Mouse (Mus musculus) kidney, adult 2 months (tissue): ENCODE results near the gene Herc3. TPM values are rescaled to one million over a fixed set of nuclear protein-coding genes. Genes with fewer than 3 reads are reported as not detected.

Source experiments
- DNase-seq: peaks from one replicate; pipeline ENCODE4 v3.0.0; 2021
- H3K27ac ChIP-seq: fragments of 200-500 bp; 2 replicates; pipeline ENCODE4 v1.5.1; 2012; ENCODE audit warnings: low read depth, low read length, control low read depth, inconsistent platforms; ENCODE audit not compliant: insufficient read depth
- H3K27me3 ChIP-seq: fragments of 200-500 bp; replicated peaks from 2 replicates; pipeline ENCODE4 v1.6.1; 2012; ENCODE audit warnings: mild to moderate bottlenecking, moderate library complexity, low read length, inconsistent platforms; ENCODE audit not compliant: control insufficient read depth, insufficient read depth
- H3K36me3 ChIP-seq: fragments of 200-500 bp; 2 replicates; pipeline ENCODE4 v1.6.1; 2012; ENCODE audit warnings: mild to moderate bottlenecking, moderate library complexity, low read length, inconsistent platforms; ENCODE audit not compliant: control insufficient read depth, insufficient read depth
- H3K4me1 ChIP-seq: fragments of 200-500 bp; 2 replicates; pipeline ENCODE4 v1.6.1; 2011; ENCODE audit warnings: low read length; ENCODE audit not compliant: control insufficient read depth, insufficient read depth
- H3K4me3 ChIP-seq: fragments of 200-500 bp; 2 replicates; pipeline ENCODE4 v1.5.1; 2011; ENCODE audit warnings: mild to moderate bottlenecking, low read depth, low read length, control low read depth; ENCODE audit not compliant: insufficient read depth
- CTCF ChIP-seq: fragments of 200-500 bp; conservative IDR thresholded peaks from 2 replicates; pipeline ENCODE4 v1.5.1; 2011; ENCODE audit warnings: low read depth, mild to moderate bottlenecking, control low read depth, low read length, moderate library complexity, mixed read lengths; ENCODE audit not compliant: insufficient read depth, insufficient read length
- POLR2A ChIP-seq: fragments of 200-500 bp; IDR thresholded peaks from one replicate; pipeline ENCODE4 v1.6.1; 2011; ENCODE audit warnings: low read depth, low read length, control low read depth
- WGBS: fragments of 180-500 bp; shearing (Covaris S2); methylation state at CpG from one replicate; pipeline ENCODE4 v1.1.7; 2018; 5-methylcytosine and 5-hydroxymethylcytosine counted together
- polyA plus RNA-seq: library from polyadenylated mRNA; depleted of rRNA; stranded (reverse); fragments of >200 nt; gene quantifications from 2 replicates; pipeline ENCODE4 v1.2.3, GENCODE M21; 2012

The Herc3 gene
- polyA plus RNA-seq, 1 experiment = 28.9 TPM

GRCm38 (mm10) chr6:58880861-58881260 is 49.6 kb downstream of the Herc3 start:
- Histone ChIP-seq H3K27ac (no peak overlapping the region), H3K4me1 (no peaks in the 10 kb centered on the region), H3K4me3 (no peak overlapping the region), H3K27me3 (no peaks in the 10 kb centered on the region), H3K36me3 (peaks cover 3% of the 10 kb centered on the region)
- TF ChIP-seq CTCF = no peak
- no peak for TF ChIP-seq POLR2A
- 90% methylated on average over 5 of the region's 5 CpGs for WGBS
- no peak for DNase-seq

GRCm38 (mm10) chr6:58881363-58881762 is 50.1 kb downstream of the Herc3 start:
- H3K36me3 ChIP-seq = peaks cover 3% of the 10 kb centered on the region; the same call in 1 of the 2 replicates
- 89% methylated on average over 3 of the region's 3 CpGs for WGBS

GRCm38 (mm10) chr6:58882271-58882670 is 51.0 kb downstream of the Herc3 start:
- Histone ChIP-seq H3K27me3 (no peaks in the 10 kb centered on the region), H3K4me1 (no peaks in the 10 kb centered on the region), H3K4me3 (no peak overlapping the region), H3K36me3 (peaks cover 3% of the 10 kb centered on the region; the same call in 1 of the 2 replicates), H3K27ac (no peak overlapping the region)
- no peak for DNase-seq
- WGBS = 74% methylated on average over 6 of the region's 6 CpGs
- no peak for TF ChIP-seq POLR2A
- TF ChIP-seq CTCF = no peak

More at GRCm38 (mm10) chr6:58881363-58881762, 50.1 kb downstream of the Herc3 start:
- no peak for DNase-seq
- TF ChIP-seq POLR2A (no peak), CTCF (no peak)
- H3K27me3 ChIP-seq = no peaks in the 10 kb centered on the region
- H3K27ac ChIP-seq = no peak overlapping the region
- no peaks in the 10 kb centered on the region for H3K4me1 ChIP-seq
- no peak overlapping the region for H3K4me3 ChIP-seq

- H3K27me3 ChIP-seq = no peaks in the 10 kb centered on the region
- H3K27ac ChIP-seq = no peak overlapping the region
- peaks cover 14% of the 10 kb centered on the region for H3K36me3 ChIP-seq
- DNase-seq = no peak
- 93% methylated on average over 3 of the region's 3 CpGs for WGBS
- TF ChIP-seq POLR2A (no peak), CTCF (no peak)
- no peaks in the 10 kb centered on the region for H3K4me1 ChIP-seq
- no peak overlapping the region for H3K4me3 ChIP-seq
Observed at GRCm38 (mm10) chr6:58889917-58890316, 58.7 kb downstream of the Herc3 start.

GRCm38 (mm10) chr6:58893307-58893706 is 62.0 kb downstream of the Herc3 start:
- H3K27me3 ChIP-seq = no peaks in the 10 kb centered on the region
- 77% methylated on average over 6 of the region's 6 CpGs for WGBS
- TF ChIP-seq CTCF (no peak), POLR2A (no peak)
- no peak for DNase-seq
- peaks cover 15% of the 10 kb centered on the region for H3K36me3 ChIP-seq
- H3K27ac ChIP-seq = no peak overlapping the region
- H3K4me3 ChIP-seq = no peak overlapping the region
- H3K4me1 ChIP-seq = no peaks in the 10 kb centered on the region

GRCm38 (mm10) chr6:58894994-58895393 is 63.7 kb downstream of the Herc3 start:
- Histone ChIP-seq H3K27me3 (no peaks in the 10 kb centered on the region), H3K4me1 (no peaks in the 10 kb centered on the region), H3K27ac (no peak overlapping the region), H3K36me3 (peaks cover 15% of the 10 kb centered on the region), H3K4me3 (no peak overlapping the region)
- TF ChIP-seq POLR2A (no peak), CTCF (no peak)
- DNase-seq = no peak
- 79% methylated on average over 4 of the region's 4 CpGs for WGBS

GRCm38 (mm10) chr6:58896648-58897047 is 65.4 kb downstream of the Herc3 start:
- Histone ChIP-seq H3K27ac (no peak overlapping the region), H3K27me3 (no peaks in the 10 kb centered on the region), H3K36me3 (peaks cover 15% of the 10 kb centered on the region), H3K4me1 (no peaks in the 10 kb centered on the region), H3K4me3 (no peak overlapping the region)
- 81% methylated on average over 3 of the region's 3 CpGs for WGBS
- DNase-seq = no peak
- TF ChIP-seq POLR2A (no peak), CTCF (no peak)

- peaks cover 8% of the 10 kb centered on the region for H3K36me3 ChIP-seq
- 96% methylated on average over 3 of the region's 3 CpGs for WGBS
- H3K27ac ChIP-seq = no peak overlapping the region
- H3K4me3 ChIP-seq = no peak overlapping the region
- TF ChIP-seq CTCF = no peak
- no peak for TF ChIP-seq POLR2A
- no peaks in the 10 kb centered on the region for H3K4me1 ChIP-seq
- no peak for DNase-seq
- no peaks in the 10 kb centered on the region for H3K27me3 ChIP-seq
Observed at GRCm38 (mm10) chr6:58899076-58899475, 67.8 kb downstream of the Herc3 start.
